Mouse (Mus musculus): Measurements from ENCODE around the gene Stk10. TPM values are rescaled to one million over a fixed set of nuclear protein-coding genes. Genes with fewer than 3 reads are reported as not detected.

Stk10 gene
- total RNA-seq, 2 experiments from 2014 or later, result 9.0 to 11.5 TPM

DNA sequence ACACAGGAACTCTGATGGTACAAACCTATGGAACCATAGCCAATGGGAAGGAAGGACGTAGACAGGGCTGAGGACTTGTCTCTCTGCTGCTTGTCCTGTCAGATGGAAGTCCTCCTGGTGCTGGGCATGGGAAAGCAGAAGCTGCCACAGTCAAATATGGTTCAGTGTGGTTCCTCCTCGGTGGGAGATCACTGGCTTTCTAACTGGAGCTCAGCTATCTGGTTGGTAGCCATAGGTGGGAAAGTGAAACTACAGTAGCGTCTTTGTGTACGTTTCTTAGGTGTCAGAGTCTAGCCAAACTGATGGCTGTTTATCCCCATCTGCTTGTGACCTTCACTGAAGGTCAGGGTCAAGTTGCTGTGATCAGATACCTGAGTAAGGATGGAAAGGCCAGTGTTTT, 138.4 kb downstream of the Stk10 start:
- DNase-seq (ENCODE audit: low spot score in 2 of 2), result no peak

Other genes starting within 250 kb of the Stk10 start
- gene Hba-a1, start 249.8 kb upstream of the Stk10 start, total RNA-seq (2021), result 1,000 to 10,000 TPM; 4,498 to 5,274 TPM
- 1 to 10 TPM; 3.9 to 5.3 TPM for gene Hbq1b, start 246.3 kb upstream of the Stk10 start, total RNA-seq (2021)
- 1,000 to 10,000 TPM; 3,034 to 3,470 TPM for gene Hba-a2, start 236.8 kb upstream of the Stk10 start, total RNA-seq (2021)
- gene Hbq1a, start 233.2 kb upstream of the Stk10 start, total RNA-seq (2021), result 1 to 10 TPM in 1 of 2 experiments, not detected in 1; 1.5 TPM
- gene Sh3pxd2b, start 185.5 kb upstream of the Stk10 start, total RNA-seq (2021), result 10 to 100 TPM; 23.4 to 29.2 TPM
- gene Ubtd2, start 77.9 kb upstream of the Stk10 start, total RNA-seq (2021), result 10 to 100 TPM; 26.1 to 30.9 TPM
- 1 to 10 TPM in 1 of 2 experiments, under 1 TPM in 1; 0.42 to 1.6 TPM for gene Efcab9, start 1.2 kb upstream of the Stk10 start, total RNA-seq (2021)
- 100 to 1,000 TPM; 110 to 111 TPM for gene Fbxw11, start 109.4 kb downstream of the Stk10 start, total RNA-seq (2021)